Mouse (Mus musculus) duodenum, adult 2 months (tissue): Measurements from ENCODE around the gene Rab6b. TPM values are rescaled to one million over a fixed set of nuclear protein-coding genes. Genes with fewer than 3 reads are reported as not detected.

Experiments
- polyA plus RNA-seq: library from polyadenylated mRNA; depleted of rRNA; stranded (reverse); fragments of >200 nt; gene quantifications from 2 replicates; pipeline ENCODE4 v1.2.3, GENCODE M21; 2012; ENCODE audit warnings: low replicate concordance; rRNA removed

Gene Rab6b
- polyA plus RNA-seq: 2.4 and 8.3 TPM in 2 replicates

GRCm38 (mm10) chr9:103111621-103112470 is at the start of gene Rab6b:
Gene Rab6b (plus strand): TSS chr9:103111787.

GRCm38 (mm10) chr9:103201561-103202260 is 90.1 kb downstream of the Rab6b start, which contains the start of gene Srprb:
Gene Srprb (minus strand): TSS chr9:103202137.

GRCm38 (mm10) chr9:103230151-103230951 is 118.8 kb downstream of the Rab6b start, which contains the start of the genes Gm20425 and Trf:
Gene Gm20425 (minus strand): TSS chr9:103230307.
Gene Trf (minus strand): TSS chr9:103230444.

Other genes starting within 250 kb of the Rab6b start
- gene Slco2a1, start 123.1 kb upstream of the Rab6b start, polyA plus RNA-seq: 29.5 and 46.0 TPM in 2 replicates
- gene Srprb, start 90.3 kb downstream of the Rab6b start, polyA plus RNA-seq: 28.9 and 36.1 TPM in 2 replicates
- gene Gm20425, start 118.5 kb downstream of the Rab6b start, polyA plus RNA-seq: not detected in 2 replicates
- 25.7 and 76.1 TPM in 2 replicates for gene Trf, start 118.7 kb downstream of the Rab6b start, polyA plus RNA-seq
- gene 1300017J02Rik, start 193.3 kb downstream of the Rab6b start, polyA plus RNA-seq: not detected in 2 replicates
- gene Topbp1, start 193.4 kb downstream of the Rab6b start, polyA plus RNA-seq: 2.3 and 7.0 TPM in 2 replicates